In the genomic region with DNA sequence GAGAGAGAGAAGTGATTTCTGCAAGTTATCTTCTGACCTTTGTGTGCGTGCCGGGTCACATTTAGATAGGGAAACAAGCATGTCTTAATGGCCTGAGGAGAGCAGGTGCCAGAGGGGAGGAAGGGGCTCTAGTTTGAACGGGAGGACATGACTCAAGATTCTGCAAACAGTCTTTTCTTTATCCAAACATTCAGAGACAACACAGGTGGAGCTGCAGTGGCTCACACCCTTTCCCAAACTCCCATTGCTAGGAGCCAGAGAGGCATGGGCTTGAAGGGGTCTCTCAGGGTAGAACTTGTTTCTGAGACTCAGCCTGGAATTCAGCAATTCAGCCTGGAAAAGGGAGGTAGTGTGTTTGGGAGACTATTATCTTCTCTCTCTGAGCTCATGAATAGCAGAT, we compare ENCODE assay signal across 36 mouse cellular contexts. TPM values are rescaled to one million over a fixed set of nuclear protein-coding genes. Genes with fewer than 3 reads are reported as not detected.
"Had no signal": no experiment of that assay in that cellular context is flagged by ENCODE, and none has a peak within 500 bp of the region (broad histone marks: within the 10 kb centered on the region; RNA-seq: fewer than 3 reads in every experiment).

No protein-coding gene starts in this region.

- H3K4me3 ChIP-seq: embryonic facial prominence, embryonic 10.5 days; embryonic facial prominence, embryonic 12.5 days; embryonic facial prominence, embryonic 13.5 days; embryonic facial prominence, embryonic 15.5 days; erythroblast, embryonic 14.5 days; forebrain, embryonic 10.5 days; forebrain, embryonic 12.5 days; forebrain, embryonic 13.5 days; forebrain, embryonic 15.5 days; gastrocnemius, adult 2 months; heart, adult 2 months had no signal

- DNase-seq: cerebellum, adult 2 months; cerebellum, adult 8-10 months; cerebellum, adult 9-10 months; cerebellum, adult 9-11 months; cerebellum, postnatal 10 days; cerebellum, postnatal 14 days; cerebellum, postnatal 25 days; cerebellum, postnatal 36 days; embryo, embryonic 11 days; forebrain, postnatal 0 days; gastrocnemius, adult 2 months; gastrocnemius, postnatal 10 days; gastrocnemius, postnatal 14 days; gastrocnemius, postnatal 25 days; gastrocnemius, postnatal 36 days; heart, adult 18-20 months; heart, adult 2 months had no signal

- H3K36me3 ChIP-seq: embryonic facial prominence, embryonic 10.5 days; embryonic facial prominence, embryonic 12.5 days; embryonic facial prominence, embryonic 13.5 days; embryonic facial prominence, embryonic 15.5 days; forebrain, embryonic 12.5 days had no signal

- H3K4me2 ChIP-seq: embryonic facial prominence, embryonic 12.5 days; embryonic facial prominence, embryonic 13.5 days; embryonic facial prominence, embryonic 15.5 days; forebrain, embryonic 12.5 days; forebrain, embryonic 13.5 days; forebrain, embryonic 15.5 days had no signal

- ATAC-seq: forebrain, embryonic 13.5 days; forebrain, embryonic 14.5 days; forebrain, embryonic 15.5 days; forebrain, embryonic 16.5 days; forebrain, postnatal 0 days had no signal

- H3K9me3 ChIP-seq: embryonic facial prominence, embryonic 10.5 days; embryonic facial prominence, embryonic 12.5 days; embryonic facial prominence, embryonic 13.5 days; embryonic facial prominence, embryonic 15.5 days; forebrain, embryonic 10.5 days; forebrain, embryonic 12.5 days; forebrain, embryonic 13.5 days; forebrain, embryonic 15.5 days had no signal

- H3K27me3 ChIP-seq: embryonic facial prominence, embryonic 12.5 days; embryonic facial prominence, embryonic 13.5 days; embryonic facial prominence, embryonic 15.5 days; forebrain, embryonic 12.5 days; forebrain, embryonic 13.5 days; forebrain, embryonic 15.5 days had no signal

- H3K27ac ChIP-seq: embryonic facial prominence, embryonic 10.5 days; embryonic facial prominence, embryonic 12.5 days; embryonic facial prominence, embryonic 13.5 days; embryonic facial prominence, embryonic 15.5 days; forebrain, embryonic 10.5 days; forebrain, embryonic 12.5 days; forebrain, embryonic 13.5 days; forebrain, embryonic 15.5 days; gastrocnemius, adult 2 months; heart, adult 2 months had no signal

- H3K9ac ChIP-seq: embryonic facial prominence, embryonic 12.5 days; embryonic facial prominence, embryonic 13.5 days; embryonic facial prominence, embryonic 15.5 days; forebrain, embryonic 12.5 days; forebrain, embryonic 13.5 days; forebrain, embryonic 15.5 days; forebrain, postnatal 0 days had no signal

- H3K4me1 ChIP-seq: embryonic facial prominence, embryonic 10.5 days; embryonic facial prominence, embryonic 12.5 days; embryonic facial prominence, embryonic 13.5 days; embryonic facial prominence, embryonic 15.5 days; forebrain, embryonic 10.5 days; forebrain, embryonic 12.5 days; forebrain, embryonic 13.5 days; forebrain, embryonic 15.5 days had no signal

RNA-seq across cellular contexts. Expression of gene Tex35, which starts 15.4 kb away (rescaled TPM):
- total RNA-seq: common myeloid progenitor, adult 5-6 weeks; forebrain, postnatal 0 days; gastrocnemius, adult 18-20 months; gastrocnemius, adult 2 months; gastrocnemius, adult 8-10 months; gastrocnemius, postnatal 10 days; gastrocnemius, postnatal 14 days; gastrocnemius, postnatal 25 days; gastrocnemius, postnatal 36 days; granulocyte monocyte progenitor cell, adult 5-6 weeks; heart, adult 18-20 months; heart, adult 2 months had no signal
- polyA plus RNA-seq: cerebellum, adult 2 months; cortical plate, adult 2 months; embryonic facial prominence, embryonic 10.5 days; embryonic facial prominence, embryonic 11.5 days; embryonic facial prominence, embryonic 12.5 days; embryonic facial prominence, embryonic 13.5 days; embryonic facial prominence, embryonic 14.5 days; embryonic facial prominence, embryonic 15.5 days; erythroblast, embryonic 14.5 days; forebrain, embryonic 10.5 days; forebrain, embryonic 11.5 days; forebrain, embryonic 12.5 days; forebrain, embryonic 13.5 days; forebrain, embryonic 14.5 days; forebrain, embryonic 15.5 days; forebrain, embryonic 16.5 days; forebrain, postnatal 0 days; heart, adult 2 months had no signal
